Mouse (Mus musculus): ENCODE results near the gene Cdk8.

Cdk8 gene

GRCm38 (mm10) chr5:146232056-146232675 lies 1.1 kb downstream of the Cdk8 start:
- intact Hi-C loops (cut with DNase I) = loop anchor here (5.0 kb wide), 1 partner anchor 35 kb away; no protein-coding TSS in a partner anchor

- intact Hi-C loops (cut with DNase I) = loop anchor here (5.0 kb wide), 1 partner anchor 34 kb away; no protein-coding TSS in a partner anchor
Observed at GRCm38 (mm10) chr5:146232816-146233215, 1.8 kb downstream of the Cdk8 start.

DNA sequence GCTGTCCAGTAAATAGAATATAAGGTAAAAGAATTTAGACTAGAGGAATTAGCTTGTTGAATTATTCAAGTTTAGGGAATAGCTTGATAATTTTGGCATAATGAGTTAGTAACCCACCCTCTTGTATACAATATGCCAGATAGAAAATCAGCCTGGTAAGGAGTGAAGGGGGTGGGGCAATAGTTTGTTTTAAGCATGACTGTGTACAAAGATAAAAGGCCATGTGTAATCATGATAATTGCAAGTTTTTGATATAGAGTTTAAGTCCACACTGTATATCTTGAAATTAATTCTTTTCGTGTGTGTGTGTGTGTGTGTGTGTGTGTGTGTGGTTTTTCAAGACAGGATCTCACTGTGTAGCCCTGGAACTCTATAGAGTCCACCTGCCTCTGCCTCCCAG lies 3.3 kb downstream of the Cdk8 start:
- intact Hi-C loops (cut with DNase I) = loop anchor here (5.0 kb wide), 1 partner anchor 33 kb away; no protein-coding TSS in a partner anchor

GRCm38 (mm10) chr5:146238274-146238673 lies 7.2 kb downstream of the Cdk8 start:
- intact Hi-C loops (cut with DNase I) = no loop called here

DNA sequence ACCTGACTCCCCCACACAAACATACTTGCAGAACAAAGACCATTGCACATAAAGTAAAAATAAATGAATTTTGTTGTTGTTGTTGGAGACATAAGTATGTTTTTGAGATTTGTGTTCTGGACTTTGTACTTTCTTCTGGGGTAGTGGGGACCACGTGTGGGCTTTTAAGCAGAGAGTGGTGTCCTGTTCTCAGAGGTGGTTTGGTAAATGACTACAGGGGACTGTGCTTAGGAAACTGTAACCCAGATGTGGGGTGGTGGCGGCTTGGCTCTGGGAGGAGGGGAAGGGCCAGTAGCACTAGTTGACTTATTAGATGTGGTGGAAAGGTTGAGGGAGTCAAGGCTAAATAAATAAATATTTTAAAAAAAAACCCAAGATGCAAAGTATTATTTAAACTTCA lies 9.7 kb downstream of the Cdk8 start:
- intact Hi-C loops (cut with DNase I) = no loop called here

GRCm38 (mm10) chr5:146241202-146241601 lies 10.2 kb downstream of the Cdk8 start:
- intact Hi-C loops (cut with DNase I) = no loop called here

- intact Hi-C loops (cut with DNase I) = no loop called here
Observed at GRCm38 (mm10) chr5:146245193-146245592, 14.2 kb downstream of the Cdk8 start.

- intact Hi-C loops (cut with DNase I) = no loop called here
Observed at GRCm38 (mm10) chr5:146245646-146246370, 14.8 kb downstream of the Cdk8 start.

- intact Hi-C loops (cut with DNase I) = no loop called here
Observed at GRCm38 (mm10) chr5:146246386-146246785, 15.4 kb downstream of the Cdk8 start.

GRCm38 (mm10) chr5:146247709-146248108 lies 16.7 kb downstream of the Cdk8 start:
- intact Hi-C loops (cut with DNase I) = no loop called here

DNA sequence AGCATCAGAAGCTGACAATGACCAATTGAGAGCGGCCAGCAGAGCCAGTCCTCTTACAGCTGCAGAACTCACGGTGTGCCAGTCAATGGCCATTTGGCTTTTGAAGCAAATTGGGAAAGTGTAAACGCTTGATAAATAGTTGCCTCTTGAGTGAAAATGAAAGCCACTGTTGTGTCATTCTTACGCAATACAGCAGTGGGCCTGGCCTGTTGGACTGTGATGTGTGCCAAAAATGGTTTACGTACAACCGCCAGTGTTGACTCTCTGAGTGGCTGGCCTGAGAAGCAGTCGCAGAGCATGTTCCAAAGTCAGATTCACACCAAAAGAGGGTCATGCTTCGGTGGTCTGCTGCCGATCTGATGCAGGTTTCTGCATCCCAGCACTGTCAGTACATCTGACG lies 17.7 kb downstream of the Cdk8 start:
- intact Hi-C loops (cut with DNase I) = no loop called here

DNA sequence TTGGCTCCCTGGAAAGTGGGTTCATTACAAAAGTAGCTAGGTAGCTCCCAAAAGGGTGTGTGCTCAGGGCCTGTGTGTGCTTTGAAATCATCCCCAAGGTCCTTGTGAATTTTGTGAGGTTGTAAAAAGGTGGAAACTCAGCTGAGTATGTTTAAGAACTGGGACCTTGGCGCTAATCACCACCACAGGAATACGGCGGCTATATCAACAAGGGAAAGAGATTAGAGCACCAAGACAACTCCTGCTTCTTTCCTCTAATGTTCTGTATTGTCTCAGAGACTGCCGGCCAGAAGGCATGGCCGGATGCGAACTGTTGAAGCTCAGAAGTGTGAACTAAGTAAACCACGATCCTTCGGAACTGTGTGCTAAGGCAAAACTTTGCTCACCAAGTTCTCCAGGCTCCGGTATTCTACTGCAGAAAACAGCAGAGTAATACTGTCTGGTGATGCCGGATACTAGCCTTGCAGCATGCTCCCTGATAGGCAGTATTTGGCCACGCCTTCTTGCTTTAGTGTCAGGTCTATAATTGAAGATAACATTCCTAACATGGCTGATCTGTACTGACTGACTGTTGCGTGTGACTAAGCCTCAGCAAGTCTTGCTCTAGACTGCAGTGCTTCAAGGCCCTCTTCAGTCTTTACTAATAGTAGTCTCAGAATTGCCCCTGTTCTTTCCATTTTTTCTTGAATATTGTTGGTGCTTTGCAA lies 19.5 kb downstream of the Cdk8 start:
- intact Hi-C loops (cut with DNase I) = no loop called here

DNA sequence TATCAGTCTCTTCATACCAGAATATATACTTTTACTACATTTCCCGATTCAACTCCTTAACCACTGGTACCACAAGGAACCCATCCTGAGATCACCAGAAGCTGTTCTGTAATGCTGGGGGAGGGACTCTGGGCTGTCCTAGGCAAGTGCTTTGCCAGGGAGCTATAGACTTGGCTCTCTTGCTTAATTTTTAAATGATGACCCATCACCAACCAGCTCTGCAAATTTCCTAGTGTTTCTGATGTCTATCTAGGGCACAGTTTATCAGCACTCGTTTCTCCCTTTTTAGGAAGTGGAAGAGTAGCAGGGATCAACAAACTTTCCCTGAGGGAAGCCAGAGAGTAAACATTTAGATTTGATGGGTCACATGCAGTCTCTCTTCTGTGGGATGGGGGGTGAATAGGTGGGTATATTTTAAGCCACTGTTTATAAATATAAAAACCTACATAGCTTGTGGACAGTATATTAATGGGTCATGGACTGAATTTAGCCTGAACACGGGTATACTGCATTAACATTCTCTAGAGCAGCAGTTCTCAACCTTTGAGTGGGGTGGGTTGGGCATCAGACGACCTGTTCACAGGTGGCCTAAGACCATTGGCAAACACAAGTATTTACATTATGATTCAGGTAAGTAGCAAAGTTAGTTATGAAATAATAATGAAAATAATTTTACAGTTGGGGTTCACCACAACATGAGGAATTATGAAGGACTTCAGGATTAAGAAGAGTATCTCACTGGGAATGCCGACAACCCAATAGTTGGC lies 20.8 kb downstream of the Cdk8 start:
- intact Hi-C loops (cut with DNase I) = no loop called here

- intact Hi-C loops (cut with DNase I) = no loop called here
Observed at GRCm38 (mm10) chr5:146253644-146254043, 22.6 kb downstream of the Cdk8 start.

DNA sequence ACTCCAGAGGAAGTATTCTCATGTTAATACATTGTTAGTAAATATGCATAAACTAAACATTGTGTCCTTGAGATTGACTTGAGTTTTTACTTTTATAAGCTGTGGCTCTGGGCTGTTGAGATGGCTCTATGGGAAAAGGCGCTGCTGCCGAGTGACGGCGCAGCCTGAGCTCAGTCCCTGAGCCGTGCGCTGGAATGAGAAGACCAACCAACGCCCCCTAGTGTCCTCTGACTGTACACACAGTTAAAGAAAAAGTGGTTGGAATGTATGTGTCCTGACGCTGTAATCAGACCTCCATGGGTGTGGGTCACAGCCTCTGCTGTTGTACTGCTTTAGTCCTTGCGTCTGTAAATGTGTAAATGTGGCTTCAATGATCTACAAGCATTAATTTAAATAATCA lies 29.0 kb downstream of the Cdk8 start:
- intact Hi-C loops (cut with DNase I) = no loop called here

GRCm38 (mm10) chr5:146265934-146266591 lies 35.0 kb downstream of the Cdk8 start:
- intact Hi-C loops (cut with DNase I) = loop anchor here (5.0 kb wide), 1 partner anchor 34 kb away; the partner anchor contains the start of gene Cdk8

DNA sequence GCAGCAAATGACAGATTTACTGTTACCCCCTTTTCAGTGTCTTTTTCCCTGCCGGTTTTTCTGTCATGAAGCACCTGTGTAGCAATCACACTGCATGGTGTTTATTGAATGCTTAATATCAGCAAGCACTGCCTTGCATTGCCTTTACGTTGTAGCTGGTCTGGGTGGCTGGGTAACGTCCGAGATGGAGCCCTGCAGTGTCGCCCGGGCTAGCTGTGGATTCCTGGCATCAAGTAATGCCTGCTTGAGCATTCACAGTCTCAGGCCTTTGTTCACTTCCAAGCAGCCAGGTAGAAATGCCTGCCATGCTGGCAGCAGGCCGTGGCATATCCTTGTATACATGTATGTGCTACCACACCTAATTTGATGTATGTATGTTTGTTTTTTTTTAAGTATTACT lies 36.7 kb downstream of the Cdk8 start:
- intact Hi-C loops (cut with DNase I) = loop anchor here (5.0 kb wide), 1 partner anchor 35 kb away; the partner anchor contains the start of gene Cdk8

DNA sequence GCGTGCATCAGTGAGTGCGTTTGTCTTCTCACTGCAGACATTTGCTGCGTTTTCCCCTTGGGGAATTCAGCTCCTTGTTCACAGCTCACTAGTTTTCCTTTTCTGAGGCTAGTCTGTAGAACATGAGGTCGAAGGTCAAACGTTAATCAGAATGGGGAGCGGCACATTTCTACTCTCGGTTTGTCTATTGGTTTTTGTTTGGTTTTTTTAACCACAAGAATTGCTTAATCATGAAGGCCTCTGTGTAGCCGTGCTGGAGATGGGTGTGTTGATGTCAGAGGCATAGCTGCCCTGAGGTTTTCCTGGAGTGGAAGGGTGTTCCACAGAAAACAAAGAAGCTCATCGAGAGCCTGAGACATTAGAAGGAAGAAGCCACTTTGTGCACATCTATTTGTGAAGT lies 39.6 kb downstream of the Cdk8 start:
- intact Hi-C loops (cut with DNase I) = no loop called here

DNA sequence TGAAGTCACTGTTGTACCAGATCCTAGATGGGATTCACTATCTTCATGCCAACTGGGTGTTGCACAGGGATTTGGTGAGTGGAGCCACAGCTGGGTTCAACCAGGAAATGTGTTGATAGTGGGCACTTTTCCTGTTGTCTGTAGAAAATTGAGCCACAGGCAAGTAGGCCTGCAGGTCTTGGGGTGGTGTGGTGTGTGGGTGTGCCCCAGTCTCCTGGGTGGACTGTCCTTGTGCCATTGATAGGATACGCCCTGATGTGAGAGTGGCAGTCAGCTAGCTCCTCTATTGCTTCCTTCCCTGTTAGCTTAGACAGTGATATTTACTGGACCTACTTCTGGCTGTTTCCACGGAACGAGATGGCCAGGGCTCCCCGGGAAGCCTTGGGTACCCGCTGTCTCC lies 40.6 kb downstream of the Cdk8 start:
- intact Hi-C loops (cut with DNase I) = no loop called here

DNA sequence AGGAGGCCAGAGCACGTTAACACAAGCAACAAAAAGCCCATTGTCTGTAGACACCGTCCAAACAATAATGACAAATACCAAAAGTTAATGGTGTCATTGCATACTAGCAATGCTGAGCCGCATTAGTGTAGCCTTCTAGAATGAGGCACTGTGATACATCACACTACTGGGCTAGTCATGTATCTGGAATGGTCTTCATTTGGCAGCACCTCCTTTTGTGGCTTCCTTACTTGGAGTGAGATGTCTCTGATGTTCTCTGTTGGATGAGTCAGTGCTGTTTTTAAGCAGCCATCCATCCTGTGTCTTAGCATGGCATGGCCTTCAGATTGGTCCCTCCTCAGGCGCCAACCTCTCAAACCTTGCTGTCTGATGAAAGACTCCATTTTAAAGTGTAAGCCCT lies 42.1 kb downstream of the Cdk8 start:
- intact Hi-C loops (cut with DNase I) = no loop called here

All from adrenal gland (tissue).